Mouse (Mus musculus) hindbrain, embryonic 10.5 days (tissue): ENCODE measurements around the gene Pdzrn4. TPM values are rescaled to one million over a fixed set of nuclear protein-coding genes. Genes with fewer than 3 reads are reported as not detected.

Experiments used
- DNase-seq: peaks from one replicate; pipeline ENCODE4 v3.0.0-alpha.2; 2017; ENCODE audit warnings: low spot score
- H3K27ac ChIP-seq: fragments of 300-500 bp; sonication (generic); 2 replicates; pipeline ENCODE4 v1.5.1; 2016; ENCODE audit warnings: mild to moderate bottlenecking, moderate library complexity
- H3K27me3 ChIP-seq: fragments of 300-500 bp; sonication (generic); 2 replicates; pipeline ENCODE4 v1.6.1; 2016; ENCODE audit warnings: mild to moderate bottlenecking; ENCODE audit not compliant: poor library complexity, insufficient read depth, severe bottlenecking
- H3K36me3 ChIP-seq: fragments of 300-500 bp; sonication (generic); 2 replicates; pipeline ENCODE4 v1.6.1; 2016; ENCODE audit warnings: mild to moderate bottlenecking, moderate library complexity
- H3K4me1 ChIP-seq: fragments of 300-500 bp; sonication (generic); replicated peaks from 2 replicates; pipeline ENCODE4 v1.6.1; 2016; ENCODE audit warnings: mild to moderate bottlenecking
- H3K4me3 ChIP-seq: fragments of 300-500 bp; sonication (generic); 2 replicates; pipeline ENCODE4 v1.5.1; 2016; ENCODE audit warnings: mild to moderate bottlenecking, moderate library complexity
- H3K9me3 ChIP-seq: fragments of 300-500 bp; sonication (generic); 2 replicates; pipeline ENCODE4 v1.6.1; 2016; ENCODE audit warnings: mild to moderate bottlenecking, moderate library complexity
- WGBS: fragments of 180-500 bp; shearing (Covaris S2); methylation state at CpG from one replicate; pipeline ENCODE4 v1.1.7; 2016; 5-methylcytosine and 5-hydroxymethylcytosine counted together
- polyA plus RNA-seq: library from polyadenylated mRNA; unstranded; fragments of >200 nt; fragmentation: Nextera tagmentation; extraction: Ambion mirVana; gene quantifications from 2 replicates; pipeline ENCODE4 v1.2.1, GENCODE M21; 2016

Pdzrn4 gene
- polyA plus RNA-seq, 1 experiment from 2014 or later = 14.0 TPM

DNA sequence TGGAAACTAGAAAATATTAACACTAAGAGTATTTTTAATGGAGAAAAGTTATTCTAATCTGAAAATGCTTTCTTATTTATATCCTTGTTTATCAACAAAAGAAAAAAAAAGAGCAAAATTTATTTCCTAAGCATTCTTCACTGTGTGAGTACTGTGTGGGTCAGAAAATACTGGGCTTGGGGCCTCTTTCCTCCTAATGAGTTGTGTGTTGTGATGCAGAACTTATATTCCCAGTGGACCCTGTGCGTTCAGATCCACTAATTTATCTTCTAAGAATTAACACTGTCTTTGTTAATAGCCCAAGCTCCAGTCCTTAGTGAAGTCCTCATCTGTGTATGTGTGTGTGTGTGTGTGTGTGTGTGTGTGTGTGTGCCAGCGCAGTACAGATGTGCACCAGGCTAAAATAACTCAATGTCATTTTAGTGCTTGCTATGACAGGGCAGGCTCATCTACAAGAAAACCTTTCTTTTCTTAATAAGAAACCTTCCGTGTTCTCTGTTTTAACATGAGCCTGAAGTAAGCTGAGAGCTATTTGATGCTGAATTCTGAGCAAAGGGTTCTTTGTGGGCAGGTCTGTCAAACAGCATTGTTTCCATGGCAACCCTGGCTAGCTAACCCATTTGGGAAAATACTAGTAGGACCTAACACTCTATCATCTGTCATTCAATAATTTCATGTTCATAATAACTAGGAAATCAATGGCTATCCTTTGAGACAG is 174.0 kb downstream of the Pdzrn4 start:
- no peaks in the 10 kb centered on the region for H3K36me3 ChIP-seq
- no peak overlapping the region for H3K27ac ChIP-seq
- H3K4me1 ChIP-seq = peaks cover 8% of the 10 kb centered on the region; the same call in 1 of the 2 replicates
- WGBS = 76% methylated on average over 3 of the region's 3 CpGs
- no peak for DNase-seq
- H3K27me3 ChIP-seq = no peaks in the 10 kb centered on the region; the same call in 1 of the 2 replicates
- no peak overlapping the region for H3K4me3 ChIP-seq
- H3K9me3 ChIP-seq = no peaks in the 10 kb centered on the region

DNA sequence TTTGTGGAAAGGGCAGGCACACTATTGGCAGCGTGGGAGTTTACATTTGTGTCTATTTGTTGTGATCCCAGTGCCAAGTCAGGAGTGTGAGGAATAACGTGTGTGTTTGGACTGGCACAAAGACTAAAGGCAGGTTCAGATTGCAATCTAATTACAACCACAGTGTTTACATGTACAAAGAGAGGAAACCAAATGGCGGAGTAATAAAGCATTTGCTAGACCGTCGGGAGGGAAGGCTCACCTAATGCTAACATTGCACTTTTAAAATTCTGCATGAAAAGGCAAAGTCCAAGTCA is 174.5 kb downstream of the Pdzrn4 start:
- no peaks in the 10 kb centered on the region for H3K36me3 ChIP-seq
- H3K4me1 ChIP-seq = peaks cover 8% of the 10 kb centered on the region; the same call in 1 of the 2 replicates
- no peaks in the 10 kb centered on the region for H3K9me3 ChIP-seq
- H3K4me3 ChIP-seq = no peak overlapping the region
- H3K27ac ChIP-seq = no peak overlapping the region
- no peaks in the 10 kb centered on the region; the same call in 1 of the 2 replicates for H3K27me3 ChIP-seq
- no peak for DNase-seq
- WGBS = 83% methylated on average over 5 of the region's 5 CpGs

DNA sequence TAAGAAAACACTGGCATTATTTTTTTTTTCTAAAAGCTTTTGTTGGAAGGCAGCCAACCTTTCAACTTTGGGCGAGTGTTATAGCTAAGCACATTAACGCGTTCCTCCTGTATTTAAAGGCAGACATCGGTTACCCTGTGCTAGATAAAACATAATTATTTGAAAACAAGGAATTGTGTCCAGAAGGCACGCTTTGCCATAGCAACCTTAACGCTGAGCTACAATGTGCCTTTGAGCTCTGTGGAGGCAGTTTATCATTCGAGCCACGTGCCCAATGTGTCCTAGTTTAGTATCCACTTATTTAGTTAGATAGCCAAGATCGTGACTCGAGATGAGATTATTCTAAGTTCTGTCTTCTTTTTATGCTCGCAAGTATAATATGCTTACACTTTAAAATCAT is 180.8 kb downstream of the Pdzrn4 start:
- H3K27ac ChIP-seq = no peak overlapping the region
- H3K27me3 ChIP-seq = peaks cover 3% of the 10 kb centered on the region; the same call in 1 of the 2 replicates
- 57% methylated on average over 11 of the region's 11 CpGs for WGBS
- H3K9me3 ChIP-seq = no peaks in the 10 kb centered on the region
- no peaks in the 10 kb centered on the region for H3K36me3 ChIP-seq
- peaks cover 18% of the 10 kb centered on the region for H3K4me1 ChIP-seq
- H3K4me3 ChIP-seq = no peak overlapping the region
- no peak for DNase-seq

DNA sequence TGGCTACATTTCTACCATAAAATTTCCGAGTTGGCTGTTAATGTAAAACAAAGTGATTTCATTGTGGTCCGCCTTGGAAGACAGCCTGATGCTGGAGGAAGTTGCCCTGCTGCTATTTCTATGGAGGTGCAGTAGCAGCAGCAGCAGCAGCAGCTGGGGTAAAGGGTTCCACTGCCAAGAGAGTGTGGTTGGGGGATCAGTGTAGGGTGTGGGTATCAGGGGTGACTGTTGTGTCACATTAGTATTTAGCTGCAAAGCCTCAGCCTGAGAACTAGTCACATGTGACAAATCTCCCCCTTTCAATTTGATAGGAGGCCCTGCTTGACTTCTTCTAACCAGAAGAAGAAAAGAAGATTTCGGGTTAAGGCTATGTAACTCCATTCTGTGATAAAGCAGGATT is 183.5 kb downstream of the Pdzrn4 start:
- Histone ChIP-seq H3K9me3 (no peaks in the 10 kb centered on the region), H3K4me3 (no peak overlapping the region), H3K36me3 (no peaks in the 10 kb centered on the region), H3K27me3 (peaks cover 3% of the 10 kb centered on the region; the same call in 1 of the 2 replicates), H3K4me1 (peaks cover 18% of the 10 kb centered on the region), H3K27ac (no peak overlapping the region)
- no peak for DNase-seq
- WGBS = 72% methylated on average over 3 of the region's 3 CpGs

DNA sequence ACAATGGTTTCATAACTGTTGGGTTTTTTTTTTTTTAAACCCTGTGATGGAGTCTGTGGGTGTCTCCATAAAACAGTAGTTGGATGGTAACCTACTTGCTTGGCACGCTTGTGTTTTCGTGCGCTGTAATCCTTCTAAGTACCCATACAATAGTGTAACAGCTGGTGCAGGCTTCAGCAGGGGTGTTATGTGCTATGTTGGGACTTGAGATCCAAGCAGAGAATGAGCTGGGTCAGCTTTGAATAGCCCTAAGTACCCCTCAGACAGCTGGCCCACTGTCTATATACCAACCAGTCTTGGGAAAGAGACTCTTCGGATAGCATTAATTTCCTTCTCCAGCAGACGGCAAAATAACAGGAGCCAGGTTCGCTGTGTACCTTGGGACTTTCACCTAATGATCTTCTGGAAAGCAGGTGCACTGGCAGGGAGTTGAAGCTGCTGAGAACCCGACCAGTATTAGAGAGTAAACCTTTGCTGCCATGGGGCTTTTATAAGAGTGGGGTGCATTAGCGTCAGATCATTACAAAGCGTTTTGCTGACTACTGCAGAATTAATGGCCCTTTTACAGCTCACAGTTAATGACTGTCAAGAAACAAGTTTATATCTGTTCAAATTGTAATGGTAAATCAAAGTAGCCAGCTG is 184.2 kb downstream of the Pdzrn4 start:
- WGBS = 81% methylated on average over 9 of the region's 9 CpGs
- H3K27me3 ChIP-seq = peaks cover 3% of the 10 kb centered on the region; the same call in 1 of the 2 replicates
- no peak overlapping the region for H3K27ac ChIP-seq
- H3K9me3 ChIP-seq = no peaks in the 10 kb centered on the region
- no peak for DNase-seq
- peaks cover 18% of the 10 kb centered on the region for H3K4me1 ChIP-seq
- H3K36me3 ChIP-seq = no peaks in the 10 kb centered on the region
- no peak overlapping the region for H3K4me3 ChIP-seq

DNA sequence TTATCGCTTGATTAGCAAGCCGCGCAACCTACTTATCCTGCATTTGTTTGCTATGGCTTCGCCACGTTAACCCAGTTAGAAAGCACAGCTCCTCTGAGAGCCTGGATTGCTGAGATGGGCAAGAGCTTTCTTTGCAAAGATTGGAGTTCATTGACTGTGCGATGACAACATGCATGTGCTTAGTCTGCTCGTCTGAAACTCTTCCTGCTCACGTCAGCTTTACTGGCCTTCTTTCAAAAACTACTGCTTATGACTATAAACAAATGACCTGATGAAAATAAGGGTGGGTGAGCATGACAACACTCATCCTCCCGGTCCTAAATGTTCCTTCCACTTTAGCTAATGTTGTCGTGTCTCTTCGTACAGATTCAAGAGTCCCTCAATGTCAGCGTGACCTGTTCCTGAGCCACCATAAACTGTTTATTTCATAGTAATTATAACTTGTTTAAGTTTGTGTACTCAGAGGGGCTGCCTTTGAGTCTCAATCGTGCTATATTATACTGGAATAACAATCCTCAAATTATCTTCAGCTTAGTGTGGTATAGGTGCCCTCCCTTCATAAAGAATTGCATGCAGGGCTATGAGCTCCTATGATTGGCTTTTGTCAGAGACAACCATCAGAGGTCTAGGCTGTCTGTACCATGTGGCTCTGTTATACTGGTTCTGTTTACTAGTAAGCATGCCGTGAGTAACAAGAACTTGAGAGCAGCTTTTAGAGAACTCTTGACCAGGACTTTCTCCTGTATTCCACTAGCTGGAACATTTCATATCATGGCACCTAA is 187.9 kb downstream of the Pdzrn4 start:
- WGBS = 90% methylated on average over 14 of the region's 14 CpGs
- no peak overlapping the region for H3K27ac ChIP-seq
- DNase-seq = no peak
- H3K4me1 ChIP-seq = peaks cover 11% of the 10 kb centered on the region
- no peaks in the 10 kb centered on the region for H3K9me3 ChIP-seq
- no peaks in the 10 kb centered on the region for H3K36me3 ChIP-seq
- H3K27me3 ChIP-seq = no peaks in the 10 kb centered on the region
- no peak overlapping the region for H3K4me3 ChIP-seq

DNA sequence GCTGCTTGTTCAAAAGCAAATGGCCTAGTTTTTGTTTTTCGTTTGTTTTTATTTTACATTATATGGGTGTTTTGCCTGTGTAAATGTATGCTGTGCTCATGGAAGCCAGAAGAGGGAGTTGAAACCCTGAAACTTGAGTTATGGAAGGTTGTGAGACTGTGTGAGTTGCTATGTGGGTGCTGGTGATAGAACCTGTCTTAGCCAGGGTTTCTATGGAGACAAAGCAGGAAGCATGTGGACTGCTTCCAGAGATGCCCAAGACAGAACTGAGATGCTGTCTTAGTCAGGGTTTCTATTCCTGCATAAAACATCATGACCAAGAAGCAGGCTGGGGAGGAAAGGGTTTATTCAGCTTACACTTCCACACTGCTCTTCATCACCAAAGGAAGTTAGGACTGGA is 190.8 kb downstream of the Pdzrn4 start:
- 88% methylated on average over 1 of the region's 1 CpGs for WGBS
- DNase-seq = no peak
- H3K4me3 ChIP-seq = no peak overlapping the region
- no peaks in the 10 kb centered on the region for H3K27me3 ChIP-seq
- H3K4me1 ChIP-seq = no peaks in the 10 kb centered on the region; the same call in 1 of the 2 replicates
- no peaks in the 10 kb centered on the region for H3K9me3 ChIP-seq
- no peak overlapping the region for H3K27ac ChIP-seq
- H3K36me3 ChIP-seq = no peaks in the 10 kb centered on the region

DNA sequence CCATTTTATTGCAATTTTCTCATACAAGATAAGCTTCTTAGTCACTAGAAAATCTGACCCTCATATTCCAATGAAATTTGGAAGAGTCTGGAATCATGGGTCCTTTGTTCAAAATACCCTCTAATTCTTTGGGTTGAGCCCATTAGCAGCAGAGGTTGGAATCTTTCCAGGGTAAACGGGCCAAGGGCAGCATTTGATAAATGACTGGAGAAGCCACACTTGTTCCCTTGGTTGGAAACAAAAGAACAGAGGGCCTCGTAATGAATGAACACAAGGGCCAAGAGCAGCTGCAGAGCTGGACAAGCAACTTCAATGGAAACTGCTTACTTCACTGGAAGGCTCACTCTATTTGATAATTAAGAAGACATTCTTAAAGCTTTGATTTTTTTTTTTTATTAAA is 198.0 kb downstream of the Pdzrn4 start:
- Histone ChIP-seq H3K4me3 (no peak overlapping the region), H3K27me3 (no peaks in the 10 kb centered on the region), H3K4me1 (peaks cover 44% of the 10 kb centered on the region), H3K36me3 (no peaks in the 10 kb centered on the region), H3K27ac (no peak overlapping the region), H3K9me3 (no peaks in the 10 kb centered on the region)
- no peak for DNase-seq
- WGBS = 29% methylated on average over 2 of the region's 2 CpGs

DNA sequence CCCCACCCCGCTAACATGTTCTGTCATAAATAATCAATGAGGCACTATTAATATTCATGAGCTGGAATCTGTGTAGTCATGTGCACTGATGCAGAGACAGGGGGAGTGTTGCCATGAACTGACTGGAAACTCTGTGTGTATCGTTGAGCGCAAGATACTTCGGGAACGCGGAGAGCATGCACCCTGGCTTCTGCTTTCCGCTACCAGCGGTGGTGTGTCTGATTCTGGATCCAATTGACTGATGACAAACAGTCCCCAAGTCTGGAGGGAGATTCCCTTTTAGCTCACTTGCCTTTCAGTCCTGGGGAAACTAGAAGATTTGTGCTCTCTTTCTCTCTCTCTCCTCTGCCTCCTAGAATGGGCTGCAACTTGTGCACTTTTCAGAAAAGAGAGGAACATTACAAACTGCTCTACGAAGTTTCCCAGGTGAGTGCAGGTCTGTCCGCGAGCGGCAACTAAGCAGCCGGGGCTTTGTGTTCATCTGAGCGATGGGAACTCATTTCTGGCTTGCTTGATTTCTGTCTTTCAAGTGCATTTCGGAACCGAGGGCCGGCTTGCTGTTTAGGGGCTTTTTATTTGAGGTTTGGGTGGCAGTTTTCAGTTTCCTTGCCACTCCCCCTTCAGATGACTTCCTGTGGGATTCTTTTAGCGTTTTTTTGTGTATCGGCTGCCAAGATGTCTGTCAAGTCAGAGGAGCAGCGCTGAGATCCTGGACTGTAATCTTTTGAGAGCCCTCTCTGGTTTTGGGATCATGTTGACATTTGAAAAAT is 200.5 kb downstream of the Pdzrn4 start:
- Histone ChIP-seq H3K4me1 (peaks cover 44% of the 10 kb centered on the region), H3K4me3 (peak overlapping the region; percentile 57), H3K27ac (peak overlapping the region; percentile 84), H3K36me3 (no peaks in the 10 kb centered on the region), H3K9me3 (no peaks in the 10 kb centered on the region), H3K27me3 (no peaks in the 10 kb centered on the region)
- 1% methylated on average over 20 of the region's 20 CpGs for WGBS
- DNase-seq = peak; percentile 55

DNA sequence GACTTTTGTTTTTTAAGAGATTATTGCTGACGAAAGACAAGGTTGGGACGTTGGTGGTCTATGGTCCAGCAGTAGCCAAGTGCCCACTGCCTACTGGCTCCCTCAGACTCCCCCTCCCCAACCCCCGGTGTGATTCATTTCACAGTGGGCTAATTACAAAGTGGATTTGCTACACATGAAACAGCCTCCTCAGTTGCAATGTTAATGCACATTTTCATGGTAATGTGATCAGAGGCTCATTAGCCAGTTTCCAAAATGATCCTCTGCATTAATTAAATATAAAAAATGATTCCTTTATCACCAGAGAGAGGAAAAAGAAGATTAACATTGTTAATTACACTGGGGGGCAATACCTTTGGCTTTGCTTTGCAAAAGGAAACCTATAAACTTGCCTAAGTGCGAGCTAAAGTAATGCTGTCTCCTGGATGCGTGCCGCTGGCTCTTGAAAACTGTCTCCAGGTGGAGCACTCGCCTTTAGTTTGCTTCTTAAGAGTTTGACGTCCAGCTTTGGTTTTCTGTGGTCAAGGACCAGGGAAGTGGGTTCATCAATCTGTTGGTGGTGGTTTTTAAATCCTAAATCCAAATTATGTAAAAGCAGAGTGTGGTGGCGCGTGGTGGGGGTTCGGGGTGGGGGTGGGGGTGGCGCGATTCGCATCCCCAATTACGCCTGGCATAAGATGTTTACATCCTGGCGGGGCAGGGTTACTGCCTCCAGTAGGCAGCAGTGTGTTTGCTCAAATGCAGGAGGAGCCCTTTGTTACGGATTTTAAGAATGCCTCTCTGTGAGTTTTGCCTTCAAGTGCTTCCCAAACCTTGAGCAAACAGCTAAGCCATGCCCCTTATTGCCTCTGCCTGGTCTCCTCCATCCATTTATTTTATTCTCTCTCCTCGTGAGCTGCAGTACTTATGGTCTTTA is 202.0 kb downstream of the Pdzrn4 start:
- H3K36me3 ChIP-seq = peaks cover 7% of the 10 kb centered on the region; the same call in 1 of the 2 replicates
- peak; percentile 27 for DNase-seq
- peak overlapping the region; percentile 70 for H3K27ac ChIP-seq
- H3K9me3 ChIP-seq = no peaks in the 10 kb centered on the region
- H3K27me3 ChIP-seq = no peaks in the 10 kb centered on the region
- H3K4me3 ChIP-seq = peak overlapping the region; percentile 57
- H3K4me1 ChIP-seq = peaks cover 44% of the 10 kb centered on the region
- 1% methylated on average over 18 of the region's 18 CpGs for WGBS

DNA sequence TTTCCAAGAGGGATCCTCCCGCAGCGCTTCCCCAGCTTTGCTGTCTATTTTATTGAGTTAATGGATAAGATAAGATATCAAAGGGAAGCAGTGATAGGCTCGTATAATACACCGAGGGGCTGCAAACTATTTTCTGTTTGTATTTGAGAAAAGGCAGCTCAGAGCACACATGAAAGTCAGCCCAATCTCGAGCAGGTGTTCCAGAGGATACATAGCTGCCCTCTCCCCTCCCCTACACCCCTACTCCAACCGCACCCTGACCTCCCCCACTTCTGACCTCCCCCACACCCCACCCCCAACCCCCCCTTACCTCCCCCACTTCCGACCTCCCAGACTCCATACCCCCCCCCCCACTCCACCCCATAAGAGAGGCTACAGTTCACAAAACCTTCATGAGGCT is 202.7 kb downstream of the Pdzrn4 start:
- peak overlapping the region; percentile 57 for H3K4me3 ChIP-seq
- 23% methylated on average over 7 of the region's 7 CpGs for WGBS
- H3K27me3 ChIP-seq = no peaks in the 10 kb centered on the region
- H3K36me3 ChIP-seq = peaks cover 15% of the 10 kb centered on the region
- DNase-seq = no peak
- peak overlapping the region; percentile 70 for H3K27ac ChIP-seq
- H3K9me3 ChIP-seq = no peaks in the 10 kb centered on the region
- peaks cover 41% of the 10 kb centered on the region for H3K4me1 ChIP-seq

DNA sequence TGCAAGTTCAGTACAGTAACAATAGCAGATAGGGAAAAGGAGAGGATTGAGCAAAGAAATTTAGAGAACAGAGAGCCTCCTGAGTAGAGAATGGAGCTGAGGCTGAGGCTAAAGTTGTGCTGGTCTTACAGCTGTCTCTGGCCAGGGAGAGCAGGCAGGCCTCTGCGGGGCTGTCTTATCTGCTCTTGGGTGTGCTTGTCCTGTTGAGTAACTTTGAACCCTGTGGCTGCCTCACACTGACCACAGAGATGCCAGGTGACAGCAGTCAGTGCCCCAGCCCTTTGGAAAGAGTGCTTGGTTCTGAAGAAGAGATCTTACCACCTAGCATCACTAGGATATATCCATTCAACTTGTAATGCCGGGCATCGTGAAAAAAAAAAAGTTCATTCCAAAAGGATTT is 214.2 kb downstream of the Pdzrn4 start:
- Histone ChIP-seq H3K27me3 (no peaks in the 10 kb centered on the region), H3K36me3 (no peaks in the 10 kb centered on the region), H3K4me3 (no peak overlapping the region), H3K27ac (no peak overlapping the region), H3K9me3 (no peaks in the 10 kb centered on the region), H3K4me1 (peaks cover 18% of the 10 kb centered on the region)
- no peak for DNase-seq
- 86% methylated on average over 3 of the region's 3 CpGs for WGBS
